ENCODE assay signal across 19 mouse cellular contexts in the genomic region with DNA sequence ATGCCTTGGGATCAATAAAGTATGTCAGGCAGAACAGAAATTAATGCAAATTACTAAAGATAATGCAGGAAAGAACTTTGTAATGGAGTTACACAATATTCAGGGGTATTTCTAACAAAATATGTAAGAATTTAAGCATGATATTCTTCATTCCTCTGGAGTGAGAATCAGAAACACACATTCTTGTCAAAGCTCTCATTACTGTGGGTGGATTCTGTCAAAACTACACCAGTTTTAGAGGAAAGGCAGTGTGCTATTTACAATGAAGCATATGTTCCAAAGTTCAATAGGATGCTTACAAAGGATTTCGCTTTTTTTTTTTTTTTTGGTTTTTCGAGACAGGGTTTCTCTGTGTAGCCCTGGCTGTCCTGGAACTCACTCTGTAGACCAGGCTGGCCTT.
DNase-seq lines count a peak whose midpoint lies in the region; ATAC-seq lines count a peak whose summit lies in the region.
"Had no signal": no experiment of that assay in that cellular context is flagged by ENCODE, and none has a peak within 500 bp of the region (broad histone marks: within the 10 kb centered on the region; RNA-seq: fewer than 3 reads in every experiment).

No protein-coding gene starts in this region.

- peak; percentile 98 for ATAC-seq in frontal cortex, adult (ENCODE audit: low TSS enrichment)
- no peak for ATAC-seq in megakaryocyte-erythroid progenitor cell, adult 5-6 weeks (replicated peaks; ENCODE audit: low FRiP score, low TSS enrichment, poor library complexity, severe bottlenecking)
- ATAC-seq: activated CD4-positive, CD25-positive, alpha-beta regulatory T cell, adult 4 months; forebrain, embryonic 13.5 days; forebrain, embryonic 15.5 days; Patski had no signal

- no peak for DNase-seq in frontal cortex, postnatal 36 days (ENCODE audit: low spot score in 2 of 2)
- peak; percentile 57 for DNase-seq in brain, adult 2 months (ENCODE audit: low read depth, low spot score)
- DNase-seq in telencephalon, adult 2 months (ENCODE audit: low read depth, low spot score), result peak; percentile 62
- DNase-seq: adrenal gland, adult 8-10 months; adrenal gland, postnatal 14 days; adrenal gland, postnatal 36 days; cerebellum, adult 11 months; cerebellum, adult 18-20 months; cerebellum, adult 8-10 months; cerebellum, adult 9-11 months; cerebellum, postnatal 14 days; cerebellum, postnatal 36 days; embryo, embryonic 11 days had no signal

Comparison
In these comparisons a context has a peak if more than half of its experiments do, and no peak if none do; other contexts are left out.
1. DNase-seq: peak in brain, adult 2 months (single experiment) and telencephalon, adult 2 months (single experiment); none in frontal cortex, postnatal 36 days (0 of 2).